Mouse (Mus musculus): Measurements from ENCODE around the gene Tgfbr2. TPM values are rescaled to one million over a fixed set of nuclear protein-coding genes. Genes with fewer than 3 reads are reported as not detected.

Tgfbr2 gene
- polyA plus RNA-seq, 1 experiment, result 45.8 TPM

DNA sequence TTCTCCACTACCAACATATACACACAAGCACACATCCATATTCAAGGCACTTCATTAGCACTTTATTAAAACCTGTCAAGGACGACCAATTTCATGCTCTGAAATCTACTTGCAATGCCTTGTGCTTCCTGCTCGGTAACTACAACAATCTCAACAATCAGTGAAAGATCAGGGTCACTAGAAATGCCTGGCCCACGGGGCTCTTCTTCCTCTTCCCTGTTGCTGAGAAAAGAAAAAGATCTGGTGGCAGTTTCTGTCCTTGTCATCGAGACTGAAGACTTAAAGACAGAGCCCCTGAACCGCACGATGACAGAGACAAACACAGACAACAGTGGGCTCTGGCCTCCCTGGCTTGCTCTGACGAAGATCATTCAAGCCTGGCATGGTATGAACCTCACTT, 35.6 kb downstream of the Tgfbr2 start:
- H3K27ac ChIP-seq (ENCODE audit: insufficient read depth, low read depth, low read length), result no peak overlapping the region
- H3K27me3 ChIP-seq (replicated peaks; ENCODE audit: control insufficient read depth, insufficient read depth, low read length), result no peaks in the 10 kb centered on the region
- TF ChIP-seq CTCF (conservative IDR thresholded peaks at IDR 0.05; ENCODE audit: insufficient read depth, insufficient read length, low read depth, low read length) (no peak), POLR2A (IDR thresholded peaks at IDR 0.05; ENCODE audit: low read depth, low read length) (no peak)
- peaks cover 15% of the 10 kb centered on the region for H3K4me1 ChIP-seq (ENCODE audit: control insufficient read depth, insufficient read depth, low read length)
- DNase-seq, result no peak
- no peaks in the 10 kb centered on the region for H3K36me3 ChIP-seq (ENCODE audit: control insufficient read depth, insufficient read depth, low read length)
- WGBS, result 62% methylated on average over 7 of the region's 7 CpGs
- no peak overlapping the region for H3K4me3 ChIP-seq (ENCODE audit: insufficient read depth, low read depth, low read length)

DNA sequence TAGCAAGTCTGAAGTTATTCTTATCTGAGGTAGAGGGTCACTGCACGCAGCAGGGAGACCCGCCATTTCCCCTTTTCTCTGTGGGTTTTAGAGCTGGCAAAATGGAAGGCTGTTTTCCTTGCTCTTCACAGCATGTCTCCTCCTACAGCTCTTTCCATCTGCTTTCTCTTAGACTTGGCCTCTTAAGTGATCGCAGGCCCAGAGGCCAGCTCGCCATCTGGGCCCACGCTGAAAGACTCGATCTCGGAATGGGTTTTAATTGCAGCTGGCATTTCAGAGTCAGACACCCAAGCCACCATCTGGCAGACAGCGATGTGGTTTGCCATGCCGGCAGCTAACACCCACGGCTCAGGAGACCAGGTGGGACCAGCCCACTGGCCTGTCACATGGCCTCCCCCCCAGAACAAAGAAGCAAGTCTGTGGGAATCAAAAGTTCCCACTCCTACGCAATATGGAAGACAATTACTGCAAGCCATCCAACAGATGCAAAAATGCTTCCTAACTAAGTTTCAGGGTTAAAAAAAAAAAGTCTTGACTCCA, 36.5 kb downstream of the Tgfbr2 start:
- WGBS, result 76% methylated on average over 11 of the region's 11 CpGs
- H3K27ac ChIP-seq (ENCODE audit: insufficient read depth, low read depth, low read length), result no peak overlapping the region
- TF ChIP-seq CTCF (conservative IDR thresholded peaks at IDR 0.05; ENCODE audit: insufficient read depth, insufficient read length, low read depth, low read length) (no peak), POLR2A (IDR thresholded peaks at IDR 0.05; ENCODE audit: low read depth, low read length) (no peak)
- H3K36me3 ChIP-seq (ENCODE audit: control insufficient read depth, insufficient read depth, low read length), result no peaks in the 10 kb centered on the region
- no peak for DNase-seq
- H3K4me3 ChIP-seq (ENCODE audit: insufficient read depth, low read depth, low read length), result no peak overlapping the region
- peaks cover 12% of the 10 kb centered on the region for H3K4me1 ChIP-seq (ENCODE audit: control insufficient read depth, insufficient read depth, low read length)
- no peaks in the 10 kb centered on the region for H3K27me3 ChIP-seq (replicated peaks; ENCODE audit: control insufficient read depth, insufficient read depth, low read length)

DNA sequence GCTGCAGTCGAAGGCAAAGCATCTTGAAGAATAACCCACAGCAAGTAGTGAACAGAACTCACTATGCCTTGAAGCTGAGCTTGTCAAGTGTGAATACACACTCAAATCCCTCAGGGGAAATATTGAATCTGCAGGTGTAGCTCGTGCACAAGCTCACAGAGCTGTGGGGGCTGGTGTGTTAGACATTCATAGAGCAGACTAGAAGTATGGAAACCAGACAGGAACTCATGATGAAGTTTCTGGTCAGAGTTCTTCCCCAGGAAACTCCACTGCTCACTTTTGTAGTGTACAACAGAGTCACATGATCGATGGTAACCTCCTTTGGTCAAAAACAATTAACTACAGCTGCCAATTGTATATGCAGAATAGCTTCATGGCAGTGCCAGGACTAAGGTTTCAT, 37.5 kb downstream of the Tgfbr2 start:
- no peak for DNase-seq
- Histone ChIP-seq H3K27ac (ENCODE audit: insufficient read depth, low read depth, low read length) (no peak overlapping the region), H3K27me3 (replicated peaks; ENCODE audit: control insufficient read depth, insufficient read depth, low read length) (no peaks in the 10 kb centered on the region), H3K36me3 (ENCODE audit: control insufficient read depth, insufficient read depth, low read length) (no peaks in the 10 kb centered on the region), H3K4me1 (ENCODE audit: control insufficient read depth, insufficient read depth, low read length) (peaks cover 12% of the 10 kb centered on the region), H3K4me3 (ENCODE audit: insufficient read depth, low read depth, low read length) (no peak overlapping the region)
- WGBS, result 67% methylated on average over 3 of the region's 3 CpGs
- TF ChIP-seq CTCF (conservative IDR thresholded peaks at IDR 0.05; ENCODE audit: insufficient read depth, insufficient read length, low read depth, low read length), result no peak
- TF ChIP-seq POLR2A (IDR thresholded peaks at IDR 0.05; ENCODE audit: low read depth, low read length), result no peak

DNA sequence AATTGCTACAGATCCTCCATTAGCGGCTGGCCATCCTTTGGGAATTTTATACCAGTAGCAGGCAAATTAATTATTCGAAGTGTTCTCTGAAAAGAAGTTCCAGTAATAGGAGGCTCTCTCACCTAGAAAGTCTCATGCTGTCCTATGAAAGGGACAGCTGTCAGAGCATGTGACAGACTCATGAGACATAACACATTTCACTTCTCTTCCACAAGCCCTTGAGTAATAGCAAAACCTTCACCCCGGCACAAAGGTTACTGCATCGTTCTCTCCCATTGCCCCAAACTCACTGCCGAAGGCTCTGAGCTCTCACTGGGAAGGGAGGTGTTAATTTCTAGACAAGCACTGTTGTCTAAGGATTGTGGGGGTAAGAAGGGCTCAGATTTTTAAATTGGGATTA, 38.3 kb downstream of the Tgfbr2 start:
- no peaks in the 10 kb centered on the region for H3K36me3 ChIP-seq (ENCODE audit: control insufficient read depth, insufficient read depth, low read length)
- no peak overlapping the region for H3K27ac ChIP-seq (ENCODE audit: insufficient read depth, low read depth, low read length)
- H3K4me3 ChIP-seq (ENCODE audit: insufficient read depth, low read depth, low read length), result no peak overlapping the region
- peaks cover 12% of the 10 kb centered on the region for H3K4me1 ChIP-seq (ENCODE audit: control insufficient read depth, insufficient read depth, low read length)
- H3K27me3 ChIP-seq (replicated peaks; ENCODE audit: control insufficient read depth, insufficient read depth, low read length), result no peaks in the 10 kb centered on the region
- WGBS, result 49% methylated on average over 5 of the region's 5 CpGs
- TF ChIP-seq POLR2A (IDR thresholded peaks at IDR 0.05; ENCODE audit: low read depth, low read length) (no peak), CTCF (conservative IDR thresholded peaks at IDR 0.05; ENCODE audit: insufficient read depth, insufficient read length, low read depth, low read length) (no peak)
- DNase-seq, result peak; percentile 39

DNA sequence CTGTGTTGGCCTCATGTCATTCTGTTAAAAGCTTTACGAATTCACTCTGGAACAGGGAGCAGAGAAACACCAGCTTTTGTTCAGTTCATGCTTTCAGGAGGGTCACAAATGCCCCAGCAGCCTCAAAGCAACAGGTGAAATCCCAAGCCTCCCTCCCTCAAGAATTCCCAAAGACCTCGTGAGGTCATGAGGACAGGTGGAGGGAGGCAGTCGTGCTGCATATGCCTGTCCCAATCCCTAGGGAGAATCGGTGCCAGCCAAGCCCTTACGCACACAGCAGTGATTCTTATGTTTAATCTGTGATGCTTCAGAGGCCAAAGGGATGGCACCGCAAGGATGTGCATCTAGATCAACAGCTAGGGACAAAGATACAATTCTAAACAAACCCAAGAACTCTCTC, 39.0 kb downstream of the Tgfbr2 start:
- 62% methylated on average over 6 of the region's 6 CpGs for WGBS
- H3K27ac ChIP-seq (ENCODE audit: insufficient read depth, low read depth, low read length), result no peak overlapping the region
- peaks cover 12% of the 10 kb centered on the region for H3K4me1 ChIP-seq (ENCODE audit: control insufficient read depth, insufficient read depth, low read length)

DNA sequence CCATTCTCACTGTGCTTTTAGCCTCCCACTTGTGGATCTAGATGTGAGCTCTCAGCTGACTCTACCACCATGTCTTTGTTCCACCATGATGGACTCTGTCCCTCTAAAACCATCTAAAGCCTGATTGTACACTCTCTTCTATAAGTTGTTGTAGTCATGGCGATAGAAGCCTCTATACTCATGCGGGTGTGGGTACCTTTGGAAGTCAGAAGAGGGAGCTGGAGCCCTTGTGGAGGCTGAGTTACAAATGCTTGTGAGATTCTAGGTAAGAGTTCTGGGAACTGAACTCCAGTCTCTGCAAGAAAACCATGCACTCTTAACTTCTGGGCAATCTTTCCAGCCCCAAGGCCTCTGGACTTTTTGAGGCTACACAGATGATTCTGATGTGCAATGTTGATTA, 40.7 kb downstream of the Tgfbr2 start:
- H3K4me1 ChIP-seq (ENCODE audit: control insufficient read depth, insufficient read depth, low read length), result peaks cover 9% of the 10 kb centered on the region
- no peak overlapping the region for H3K4me3 ChIP-seq (ENCODE audit: insufficient read depth, low read depth, low read length)
- H3K36me3 ChIP-seq (ENCODE audit: control insufficient read depth, insufficient read depth, low read length), result no peaks in the 10 kb centered on the region
- no peaks in the 10 kb centered on the region for H3K27me3 ChIP-seq (replicated peaks; ENCODE audit: control insufficient read depth, insufficient read depth, low read length)
- H3K27ac ChIP-seq (ENCODE audit: insufficient read depth, low read depth, low read length), result no peak overlapping the region
- no peak for TF ChIP-seq POLR2A (IDR thresholded peaks at IDR 0.05; ENCODE audit: low read depth, low read length)
- TF ChIP-seq CTCF (conservative IDR thresholded peaks at IDR 0.05; ENCODE audit: insufficient read depth, insufficient read length, low read depth, low read length), result peak; percentile 31; the same call in 1 of the 2 replicates
- no peak for DNase-seq
- 89% methylated on average over 2 of the region's 2 CpGs for WGBS

More for the DNA sequence above, 39.0 kb downstream of the Tgfbr2 start:
- Histone ChIP-seq H3K27me3 (replicated peaks; ENCODE audit: control insufficient read depth, insufficient read depth, low read length) (no peaks in the 10 kb centered on the region), H3K36me3 (ENCODE audit: control insufficient read depth, insufficient read depth, low read length) (no peaks in the 10 kb centered on the region), H3K4me3 (ENCODE audit: insufficient read depth, low read depth, low read length) (no peak overlapping the region)
- TF ChIP-seq POLR2A (IDR thresholded peaks at IDR 0.05; ENCODE audit: low read depth, low read length) (no peak), CTCF (conservative IDR thresholded peaks at IDR 0.05; ENCODE audit: insufficient read depth, insufficient read length, low read depth, low read length) (no peak)
- no peak for DNase-seq

DNA sequence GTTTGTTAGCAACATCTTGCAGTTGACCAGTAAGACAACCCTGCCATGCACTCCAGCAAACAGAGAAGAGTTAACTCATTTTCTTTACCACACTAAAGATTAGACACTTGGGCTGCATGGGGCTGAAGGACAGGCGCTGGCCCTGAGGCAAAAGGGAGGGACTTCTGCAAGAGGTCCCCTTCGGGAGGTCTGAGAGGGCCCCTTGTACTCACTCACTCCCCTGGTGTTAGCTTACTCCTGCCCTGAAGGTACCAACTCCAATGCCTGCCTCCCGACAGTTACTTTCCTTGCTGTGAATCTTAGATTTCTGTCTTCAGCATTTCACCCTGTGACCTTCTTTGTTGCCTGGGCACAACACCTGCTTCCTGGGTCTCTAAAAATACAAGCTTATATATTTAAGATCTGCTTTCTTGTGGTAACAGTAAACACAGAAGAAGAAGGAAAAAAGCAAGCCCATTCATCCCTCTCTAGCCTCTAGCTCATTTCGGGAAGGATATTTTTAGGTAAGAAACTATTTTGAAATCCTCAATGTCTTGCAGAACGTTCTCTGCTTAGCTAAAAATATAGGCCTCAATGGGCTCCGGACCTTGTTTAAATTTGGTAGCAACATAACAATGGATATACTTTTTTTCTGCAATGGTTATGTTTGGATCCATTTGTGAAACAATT, 41.7 kb downstream of the Tgfbr2 start:
- Histone ChIP-seq H3K27ac (ENCODE audit: insufficient read depth, low read depth, low read length) (no peak overlapping the region), H3K27me3 (replicated peaks; ENCODE audit: control insufficient read depth, insufficient read depth, low read length) (no peaks in the 10 kb centered on the region), H3K4me1 (ENCODE audit: control insufficient read depth, insufficient read depth, low read length) (peaks cover 9% of the 10 kb centered on the region), H3K36me3 (ENCODE audit: control insufficient read depth, insufficient read depth, low read length) (no peaks in the 10 kb centered on the region), H3K4me3 (ENCODE audit: insufficient read depth, low read depth, low read length) (no peak overlapping the region)
- WGBS, result 62% methylated on average over 6 of the region's 6 CpGs
- TF ChIP-seq CTCF (conservative IDR thresholded peaks at IDR 0.05; ENCODE audit: insufficient read depth, insufficient read length, low read depth, low read length) (no peak), POLR2A (IDR thresholded peaks at IDR 0.05; ENCODE audit: low read depth, low read length) (no peak)
- no peak for DNase-seq

All from kidney, adult 2 months (tissue).